Mouse (Mus musculus) kidney, embryonic 14.5 days (tissue): ENCODE measurements around the gene Trim56. TPM values are rescaled to one million over a fixed set of nuclear protein-coding genes. Genes with fewer than 3 reads are reported as not detected.

Experiments used
- ATAC-seq: fragments of 200-750 bp; cut with Nextera tagmentation; 2 replicates; pipeline ENCODE4 v1.8.0; 2017; ENCODE audit warnings: moderate number of reproducible peaks, mild to moderate bottlenecking, moderate TSS enrichment, moderate library complexity; ENCODE audit not compliant: low FRiP score, low TSS enrichment
- H3K27ac ChIP-seq: fragments of 300-500 bp; sonication (generic); 2 replicates; pipeline ENCODE4 v1.5.1; 2014; ENCODE audit warnings: low read depth, mild to moderate bottlenecking, low read length, moderate library complexity, mixed read lengths
- H3K27me3 ChIP-seq: fragments of 300-500 bp; sonication (generic); 2 replicates; pipeline ENCODE4 v1.6.1; 2014; ENCODE audit warnings: mild to moderate bottlenecking, low read length; ENCODE audit not compliant: control insufficient read depth, insufficient read depth
- H3K36me3 ChIP-seq: fragments of 300-500 bp; sonication (generic); 2 replicates; pipeline ENCODE4 v1.6.1; 2014; ENCODE audit warnings: low read length, mixed read lengths; ENCODE audit not compliant: control insufficient read depth, insufficient read depth
- H3K4me1 ChIP-seq: fragments of 300-500 bp; sonication (generic); 2 replicates; pipeline ENCODE4 v1.6.1; 2014; ENCODE audit warnings: low read length, mixed read lengths; ENCODE audit not compliant: control insufficient read depth, insufficient read depth
- H3K4me2 ChIP-seq: fragments of 300-500 bp; sonication (generic); replicated peaks from 2 replicates; pipeline ENCODE4 v1.6.1; 2014; ENCODE audit warnings: low read depth, mild to moderate bottlenecking, low read length
- H3K4me3 ChIP-seq: fragments of 300-500 bp; sonication (generic); 2 replicates; pipeline ENCODE4 v1.5.1; 2014; ENCODE audit warnings: mild to moderate bottlenecking, low read length
- H3K9ac ChIP-seq: fragments of 300-500 bp; sonication (generic); 2 replicates; pipeline ENCODE4 v1.6.1; 2014; ENCODE audit warnings: low read depth, mild to moderate bottlenecking, low read length, moderate library complexity
- H3K9me3 ChIP-seq: fragments of 300-500 bp; sonication (generic); 2 replicates; pipeline ENCODE4 v1.6.1; 2016; ENCODE audit warnings: low read length; ENCODE audit not compliant: control insufficient read depth
- WGBS: fragments of 180-500 bp; shearing (Covaris S2); extraction: QIAGEN DNeasy Blood & Tissue Kit; methylation state at CpG from one replicate; pipeline ENCODE4 v1.1.7; 2014; 5-methylcytosine and 5-hydroxymethylcytosine counted together
- polyA plus RNA-seq: library from polyadenylated mRNA; unstranded; fragments of >200 nt; fragmentation: Nextera tagmentation; extraction: Ambion mirVana; gene quantifications from 2 replicates; pipeline ENCODE4 v1.2.1, GENCODE M21; 2014

The Trim56 gene
- polyA plus RNA-seq, 1 experiment from 2014 or later, result 9.7 TPM

DNA sequence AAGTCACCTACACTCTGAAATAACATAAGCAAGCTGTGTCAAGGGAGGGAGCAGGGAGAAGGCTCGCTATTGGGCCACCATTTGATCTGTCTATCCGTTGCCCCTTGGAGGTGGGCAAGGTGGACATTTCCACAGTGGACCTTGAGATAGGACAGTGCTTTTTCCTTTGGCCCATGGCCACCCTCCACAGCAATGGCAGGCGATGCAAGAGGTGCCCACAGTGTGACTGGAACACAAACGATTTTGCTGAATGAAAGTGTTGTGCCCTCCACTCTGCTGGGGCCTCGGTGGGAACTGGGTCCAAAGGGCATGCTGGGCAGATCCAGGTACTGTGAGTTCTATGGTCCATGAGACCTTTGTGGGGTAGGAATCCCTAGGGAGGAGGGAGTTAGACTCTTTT, 53.4 kb downstream of the Trim56 start:
- 86% methylated on average over 5 of the region's 5 CpGs for WGBS
- H3K9ac ChIP-seq, result no peak overlapping the region
- no peak for ATAC-seq

DNA sequence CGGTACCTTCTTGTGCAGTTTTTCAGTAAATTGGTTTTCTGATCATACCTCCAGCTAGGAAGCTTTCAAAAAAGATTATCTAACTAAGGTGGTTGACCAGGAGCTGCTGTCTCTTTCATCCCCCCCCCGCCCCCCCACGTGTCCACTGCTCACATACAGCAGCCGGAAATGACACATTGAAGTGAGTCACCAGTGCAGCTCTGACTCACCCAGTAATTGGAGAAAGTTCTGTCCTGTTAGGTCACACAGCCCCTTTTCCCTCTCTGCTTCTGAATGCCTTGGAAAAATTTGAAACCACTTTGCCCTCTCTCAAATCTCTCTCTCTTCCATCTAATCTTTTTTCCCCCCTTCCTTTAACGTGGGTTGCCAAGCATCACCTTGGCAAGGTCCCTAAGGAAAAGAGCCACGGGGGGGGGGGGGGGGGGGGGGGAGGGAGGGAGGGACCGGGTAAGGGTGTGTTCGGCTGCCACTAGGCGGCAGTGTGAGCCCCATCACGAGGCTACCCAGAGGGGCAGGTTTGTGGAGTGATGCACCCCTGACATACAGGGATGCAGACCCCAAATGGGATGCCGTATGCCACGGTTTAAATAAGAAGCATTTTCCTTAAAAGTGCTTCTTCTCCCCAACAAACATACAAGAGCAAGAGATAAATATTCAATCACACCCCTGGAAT, 54.1 kb downstream of the Trim56 start:
- no peak overlapping the region for H3K4me3 ChIP-seq

More for the DNA sequence above, 53.4 kb downstream of the Trim56 start:
- Histone ChIP-seq H3K27ac (no peak overlapping the region), H3K27me3 (no peaks in the 10 kb centered on the region), H3K36me3 (no peaks in the 10 kb centered on the region), H3K9me3 (no peaks in the 10 kb centered on the region), H3K4me2 (no peak overlapping the region), H3K4me3 (no peak overlapping the region), H3K4me1 (no peaks in the 10 kb centered on the region)

More for the DNA sequence above, 54.1 kb downstream of the Trim56 start:
- no peak for ATAC-seq
- WGBS, result 25% methylated on average over 9 of the region's 12 CpGs
- no peak overlapping the region for H3K27ac ChIP-seq
- H3K9me3 ChIP-seq, result no peaks in the 10 kb centered on the region
- H3K36me3 ChIP-seq, result no peaks in the 10 kb centered on the region
- no peaks in the 10 kb centered on the region for H3K4me1 ChIP-seq
- H3K4me2 ChIP-seq, result no peak overlapping the region
- no peaks in the 10 kb centered on the region for H3K27me3 ChIP-seq
- no peak overlapping the region for H3K9ac ChIP-seq

Other genes starting within 250 kb of the Trim56 start
- 37.5 and 44.0 TPM in 2 replicates for gene Col26a1, start 233.0 kb downstream of the Trim56 start, polyA plus RNA-seq
- 85.0 and 86.7 TPM in 2 replicates for gene Ift22, start 208.1 kb downstream of the Trim56 start, polyA plus RNA-seq
- gene Fis1, start 162.9 kb downstream of the Trim56 start, polyA plus RNA-seq, result 333 and 398 TPM in 2 replicates
- gene Cldn15, start 149.6 kb downstream of the Trim56 start, polyA plus RNA-seq, result 1.5 and 1.7 TPM in 2 replicates
- gene Plod3, start 129.2 kb downstream of the Trim56 start, polyA plus RNA-seq, result 28.5 and 41.4 TPM in 2 replicates
- 80.6 and 93.2 TPM in 2 replicates for gene Znhit1, start 128.2 kb downstream of the Trim56 start, polyA plus RNA-seq
- 0.16 and 0.36 TPM in 2 replicates for gene Vgf, start 89.8 kb downstream of the Trim56 start, polyA plus RNA-seq
- 145 and 152 TPM in 2 replicates for gene Ap1s1, start 70.1 kb downstream of the Trim56 start, polyA plus RNA-seq
- 0.26 and 0.32 TPM in 2 replicates for gene Serpine1, start 43.9 kb downstream of the Trim56 start, polyA plus RNA-seq
- not detected in 2 replicates for gene Muc3, start 33.1 kb upstream of the Trim56 start, polyA plus RNA-seq
- 0.11 and 0.13 TPM in 2 replicates for gene Muc3a, start 96.2 kb upstream of the Trim56 start, polyA plus RNA-seq
- gene Ache, start 171.3 kb upstream of the Trim56 start, polyA plus RNA-seq, result 0.57 and 0.58 TPM in 2 replicates
- 6.2 and 6.4 TPM in 2 replicates for gene Ufsp1, start 178.4 kb upstream of the Trim56 start, polyA plus RNA-seq
- gene Srrt, start 191.5 kb upstream of the Trim56 start, polyA plus RNA-seq, result 104 and 141 TPM in 2 replicates
- 52.7 and 62.5 TPM in 2 replicates for gene Trip6, start 198.2 kb upstream of the Trim56 start, polyA plus RNA-seq
- gene Slc12a9, start 217.4 kb upstream of the Trim56 start, polyA plus RNA-seq, result 5.7 and 8.5 TPM in 2 replicates
- gene Ephb4, start 233.9 kb upstream of the Trim56 start, polyA plus RNA-seq, result 30.9 and 58.9 TPM in 2 replicates